Mouse (Mus musculus) spleen, postnatal 10 days (tissue): Measurements from ENCODE around the gene Zfp831.

Source experiments
- DNase-seq, 2 experiments: peaks; one replicate each; pipeline ENCODE4 v3.0.0; 2021 to 2022; ENCODE audit warnings: low spot score in 2 of 2

Gene Zfp831

DNA sequence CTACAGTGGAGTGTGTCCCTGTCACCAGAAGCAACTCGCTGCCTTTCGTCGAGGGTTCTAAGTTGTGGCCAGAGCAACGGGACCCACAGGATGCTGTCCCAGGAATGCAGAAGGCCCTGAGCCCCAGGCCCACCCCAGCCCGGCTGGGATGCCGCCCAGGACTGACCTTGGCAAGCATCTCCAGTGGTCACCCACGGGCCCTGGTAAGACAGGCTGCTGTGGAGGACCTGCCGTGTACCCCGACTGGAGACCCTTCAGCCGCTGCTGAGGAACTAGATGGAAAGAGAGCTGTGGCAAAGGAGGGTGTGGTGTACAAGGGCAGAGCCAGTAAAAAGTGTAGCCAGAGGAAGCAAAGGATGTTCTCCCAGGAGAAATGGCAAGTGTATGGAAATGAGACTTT lies 1.6 kb downstream of the Zfp831 start:
- no peak for DNase-seq

DNA sequence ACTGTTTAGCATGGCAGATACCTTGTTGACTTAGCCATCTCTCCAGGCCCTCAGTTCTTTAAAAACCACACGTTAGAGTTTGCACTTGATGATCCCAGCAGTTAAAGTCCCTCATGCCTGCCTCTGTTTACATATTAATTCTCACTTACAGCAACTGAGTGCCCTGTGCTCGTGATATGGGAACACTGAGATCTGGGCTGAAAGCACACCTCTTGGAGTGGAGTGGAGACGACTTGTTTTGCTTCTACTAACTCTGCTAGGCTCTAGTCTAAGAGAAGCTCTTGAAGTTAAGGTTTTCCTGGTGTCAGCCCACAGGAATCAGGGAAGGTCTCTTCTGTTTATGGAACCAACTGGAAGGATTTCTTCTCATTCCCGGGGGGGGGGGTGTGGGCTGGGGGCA lies 9.5 kb downstream of the Zfp831 start:
- no peak for DNase-seq

DNA sequence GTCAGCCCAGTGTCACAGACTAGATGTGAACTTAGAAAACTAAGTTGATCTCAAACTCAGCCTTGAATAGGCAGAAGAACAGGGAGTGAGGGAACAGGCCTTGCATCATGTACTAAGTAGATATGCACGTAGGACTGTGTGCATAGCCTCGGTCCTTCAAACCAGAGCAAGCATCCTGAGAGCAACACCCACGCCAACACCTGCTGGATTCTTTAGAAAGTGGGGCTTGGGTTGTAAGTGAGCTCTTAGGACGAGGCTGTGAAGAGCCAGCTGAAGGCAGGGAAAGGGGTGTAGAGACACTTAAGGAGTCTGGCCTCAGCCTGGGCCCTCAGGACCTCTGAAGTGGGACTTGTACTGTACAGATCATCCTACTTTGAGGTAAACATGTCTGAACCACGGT lies 12.0 kb downstream of the Zfp831 start:
- no peak for DNase-seq

DNA sequence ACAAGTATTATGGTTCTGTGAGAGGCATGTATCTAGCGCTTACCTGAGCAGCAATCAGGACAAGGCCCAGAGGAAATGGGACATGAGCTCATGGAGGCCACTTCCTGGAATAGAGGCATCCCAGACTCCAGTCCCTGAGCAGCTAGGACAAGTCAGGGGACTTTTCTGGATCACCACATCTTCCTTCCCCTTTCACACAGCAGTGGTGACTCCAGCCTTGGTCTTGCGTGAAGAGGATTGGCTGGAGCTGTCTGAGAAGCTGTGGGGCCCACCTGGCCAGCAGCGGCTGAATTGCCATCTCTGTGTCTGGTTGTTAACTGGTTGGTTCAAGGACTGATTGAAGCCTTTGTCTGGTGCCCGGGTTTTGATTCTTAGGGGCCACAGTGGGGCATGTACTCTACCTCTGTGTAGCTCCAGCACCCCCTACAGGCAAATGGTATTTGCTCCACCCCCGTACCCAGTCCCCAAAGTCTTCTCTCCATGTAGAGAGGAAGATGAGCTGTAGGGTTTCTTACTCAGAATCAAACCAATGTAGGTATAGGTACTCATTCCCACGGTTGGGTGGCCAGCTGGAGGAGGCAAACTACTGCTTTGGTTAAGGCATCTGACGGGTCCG lies 15.0 kb downstream of the Zfp831 start:
- DNase-seq, result peak in 1 of 2 experiments; percentile 68

DNA sequence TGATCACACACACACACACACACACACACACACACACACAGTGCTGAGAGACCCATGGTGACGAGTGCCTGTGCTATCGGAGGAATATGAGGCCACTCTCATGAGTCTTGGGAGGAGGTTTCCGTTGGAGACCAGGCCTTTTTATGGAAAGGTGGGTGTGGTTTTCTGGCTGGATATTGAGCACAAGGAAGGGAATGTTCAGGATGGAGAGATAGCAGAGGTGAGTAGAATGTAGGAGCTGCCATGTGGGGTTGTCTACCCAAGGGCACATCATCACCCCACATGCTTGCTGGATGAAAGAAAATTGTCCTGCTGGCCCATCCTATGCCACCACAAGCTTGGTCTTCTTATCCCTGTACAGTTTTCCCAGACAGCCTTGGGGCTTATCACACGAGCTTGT lies 16.5 kb downstream of the Zfp831 start:
- no peak for DNase-seq

DNA sequence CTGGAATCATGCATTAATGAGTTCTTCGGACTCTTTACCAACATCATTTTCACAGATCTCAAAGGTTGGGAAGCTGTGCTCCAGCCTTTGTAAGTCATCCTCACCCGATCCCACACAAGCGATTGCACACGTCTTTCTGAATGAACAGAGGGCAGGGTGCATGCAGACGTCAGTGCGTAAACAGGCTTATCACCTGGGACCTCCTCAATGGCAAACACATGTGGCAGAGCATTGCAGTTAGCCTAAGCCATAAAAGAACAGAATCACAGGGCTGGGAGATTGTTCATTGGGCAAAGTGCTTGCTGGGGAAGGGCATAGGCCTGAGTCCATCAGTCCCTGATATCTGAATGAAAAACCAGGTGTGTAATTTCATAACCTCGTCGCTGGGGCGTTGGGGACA lies 17.0 kb downstream of the Zfp831 start:
- no peak for DNase-seq

DNA sequence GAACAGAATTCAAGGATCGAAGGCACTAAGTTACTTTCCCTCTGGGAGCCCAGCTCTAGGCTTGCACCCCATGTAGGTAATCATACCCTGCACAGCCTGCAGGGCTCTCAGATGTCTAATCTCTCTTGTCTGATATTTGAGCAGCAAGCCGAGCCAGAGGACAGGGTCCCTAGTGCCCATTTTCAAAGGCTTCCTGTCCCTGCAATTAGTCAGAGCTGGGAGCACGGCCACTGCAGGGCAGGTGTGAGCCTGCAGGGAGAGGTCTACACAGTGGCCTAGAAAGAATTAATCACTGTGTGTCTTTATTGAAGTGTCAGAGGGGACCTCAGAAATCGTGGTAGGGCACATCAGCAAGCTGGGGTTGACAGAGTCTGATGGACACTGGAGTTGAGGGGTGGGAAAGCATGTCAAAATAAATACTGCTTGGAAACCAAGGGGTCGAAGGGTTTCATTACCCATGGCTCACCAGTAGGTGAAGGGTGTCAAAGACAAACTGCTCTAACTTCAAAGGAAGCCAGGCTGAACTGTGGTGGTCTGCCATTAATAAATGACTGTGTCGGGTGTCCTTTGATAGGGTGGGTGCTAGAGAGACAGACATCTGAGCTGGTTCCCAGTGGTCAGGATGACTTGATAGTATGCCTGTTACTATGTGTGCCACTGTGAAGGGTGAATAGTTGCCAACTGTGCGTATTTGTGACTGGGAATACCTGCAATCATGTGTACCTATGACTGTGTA lies 18.3 kb downstream of the Zfp831 start:
- no peak for DNase-seq

DNA sequence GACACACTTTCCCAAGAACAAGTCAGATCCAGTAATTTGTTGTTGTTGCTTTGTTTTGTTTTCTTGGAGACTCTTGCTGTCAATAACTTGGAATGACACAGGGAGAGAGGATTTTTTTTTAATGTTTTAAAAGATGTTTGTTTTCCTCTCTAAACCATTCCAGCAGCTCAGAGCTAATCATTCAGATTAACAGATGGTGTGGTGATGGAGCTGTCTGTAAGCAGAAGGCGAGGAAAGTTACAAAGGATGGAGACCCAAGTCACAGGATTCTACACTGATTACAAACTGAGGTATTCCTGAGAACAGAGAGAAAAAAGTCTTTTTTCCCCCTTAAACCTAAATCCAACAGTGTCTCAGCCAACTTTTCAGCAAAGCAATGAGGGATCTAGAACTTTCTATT lies 19.3 kb downstream of the Zfp831 start:
- DNase-seq, result no peak

DNA sequence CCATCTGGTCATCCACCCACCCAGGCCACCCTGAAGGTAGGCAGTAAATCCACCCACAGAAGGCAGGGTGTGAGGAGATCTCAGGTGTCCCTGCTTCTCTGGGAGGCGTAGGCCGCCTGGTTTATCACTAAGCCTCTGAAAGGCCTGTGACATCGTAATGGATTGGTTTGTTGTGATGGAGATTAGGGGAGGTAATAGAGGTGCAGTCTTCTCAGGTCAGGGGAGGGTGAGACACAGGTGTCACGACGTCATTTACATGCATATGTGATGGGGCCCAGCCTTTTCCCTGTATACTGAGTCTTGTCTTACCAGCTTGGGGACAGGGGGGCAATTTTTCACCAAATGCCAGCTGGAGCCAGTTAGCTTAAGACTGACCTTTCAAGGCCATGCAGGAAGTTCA lies 22.1 kb downstream of the Zfp831 start:
- no peak for DNase-seq

DNA sequence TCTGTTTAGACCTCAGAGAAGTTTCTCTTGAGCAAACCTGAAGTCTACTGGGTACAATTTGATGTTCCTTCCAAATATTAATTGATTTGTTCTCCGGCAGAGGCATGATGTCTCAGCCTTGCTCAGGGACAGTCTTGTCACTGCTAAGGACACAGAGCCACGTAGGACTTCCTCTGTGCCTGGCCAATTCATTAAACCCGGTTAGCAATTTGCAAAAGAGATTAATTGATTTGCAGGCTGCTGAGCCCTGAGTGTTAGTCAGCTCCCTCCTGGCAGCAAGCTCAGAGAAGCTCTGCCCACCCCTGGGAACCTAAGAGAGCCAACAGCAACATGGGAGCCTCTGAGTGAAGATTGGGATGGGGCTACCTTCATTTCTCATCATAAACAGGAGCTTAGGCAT lies 25.5 kb downstream of the Zfp831 start:
- DNase-seq, result no peak

DNA sequence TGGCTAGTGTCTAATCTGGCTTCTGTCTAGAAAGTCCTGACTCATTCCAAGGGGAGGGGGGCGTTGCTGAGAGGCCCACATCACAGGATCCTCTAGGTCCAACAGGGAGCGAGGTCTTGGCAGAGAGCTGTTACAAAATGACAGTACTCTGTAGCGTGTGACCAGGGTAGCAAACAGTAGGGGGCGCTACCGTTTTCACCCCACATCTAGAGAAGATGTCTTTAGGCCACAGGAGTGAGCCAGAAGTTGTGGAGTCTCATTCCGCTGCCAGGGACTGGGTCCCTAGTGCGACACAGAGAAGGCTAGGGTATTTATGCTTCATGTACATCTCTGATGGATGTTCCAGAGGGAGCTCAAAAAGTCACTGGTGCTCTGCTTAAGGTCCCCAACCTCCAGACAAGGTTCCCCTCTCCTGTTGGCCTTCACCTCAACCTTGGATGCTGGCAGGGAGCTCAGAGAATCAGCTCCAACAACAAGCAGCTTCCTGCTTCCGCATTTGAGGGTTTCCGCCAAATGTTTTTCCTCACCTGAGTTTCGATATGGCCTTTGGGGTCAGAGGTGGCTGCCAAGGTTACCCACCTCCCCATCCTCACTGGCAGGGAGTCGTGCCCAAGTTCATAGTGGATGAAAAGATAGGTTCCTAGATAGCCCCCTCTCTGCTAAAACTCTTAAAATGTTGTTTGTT lies 29.3 kb downstream of the Zfp831 start:
- DNase-seq, result peak; percentile 39 to 72

DNA sequence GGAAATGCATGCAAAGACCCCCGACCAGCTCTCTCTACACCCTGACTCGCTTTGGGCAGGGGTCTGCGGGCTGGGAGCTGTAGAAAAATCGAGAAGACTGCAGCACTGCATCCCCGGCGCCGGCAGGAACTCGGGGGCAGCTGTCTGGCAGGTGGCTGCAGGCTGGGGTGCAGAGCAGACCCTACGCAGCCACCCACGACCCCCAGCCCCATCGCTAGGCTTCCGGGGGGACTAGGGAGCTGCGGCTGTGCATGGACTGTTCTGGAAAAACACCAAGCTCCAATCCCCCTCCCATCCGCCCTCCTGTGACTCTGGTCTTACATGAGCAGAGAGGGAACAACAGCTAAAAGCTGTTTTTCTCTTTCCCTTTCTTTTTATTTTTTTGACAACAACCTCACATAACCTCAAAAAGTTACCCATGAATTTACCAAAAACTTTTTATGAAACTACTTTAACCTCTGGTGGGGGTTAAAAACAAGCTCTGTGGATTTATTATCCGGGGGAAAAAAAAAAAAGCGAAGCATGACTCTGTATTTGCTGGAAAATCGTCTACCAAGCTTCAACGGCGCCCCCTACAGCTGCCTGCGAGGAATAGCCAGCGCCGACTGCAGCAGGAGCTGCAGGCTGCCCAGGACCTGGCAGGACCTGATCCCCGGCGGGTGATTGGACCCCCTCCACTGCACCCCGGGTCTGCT lies 30.4 kb downstream of the Zfp831 start:
- DNase-seq, result peak; percentile 77 to 90

DNA sequence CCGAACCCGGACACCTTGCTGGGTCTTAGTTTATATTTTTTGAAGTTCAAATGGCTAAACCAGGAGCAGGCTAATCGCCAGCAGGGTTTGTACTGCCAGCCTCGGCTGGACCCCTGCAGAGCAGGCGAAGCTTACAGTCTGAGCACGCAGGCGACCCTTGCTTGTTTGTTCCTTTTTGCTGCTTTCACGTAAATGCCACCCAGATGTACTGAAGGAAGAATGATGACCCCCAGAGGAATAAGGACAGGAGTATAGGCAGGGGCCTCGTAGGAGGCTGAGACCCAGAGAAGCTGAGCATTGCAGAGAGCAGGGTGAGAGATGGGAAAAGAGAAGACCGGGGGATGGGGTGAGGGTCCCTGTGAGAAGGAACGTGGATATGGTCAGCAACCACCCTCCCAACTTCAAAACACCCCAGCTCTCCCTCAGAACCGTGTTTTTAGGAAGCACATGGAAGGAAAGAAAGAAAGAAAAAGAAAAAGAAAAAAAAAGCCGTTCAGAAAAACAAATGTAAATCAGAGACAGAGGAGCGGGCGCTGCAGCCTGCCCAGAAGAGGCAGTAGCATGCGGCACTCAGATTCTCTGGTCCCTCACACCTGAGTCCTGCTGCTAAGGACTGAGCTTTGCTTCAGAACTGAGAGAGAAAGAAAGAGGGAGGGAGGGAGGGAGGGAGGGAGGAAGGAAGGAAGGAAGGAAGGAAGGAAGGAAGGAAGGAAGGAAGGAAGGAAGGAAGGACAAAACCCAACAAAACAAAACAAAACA lies 31.1 kb downstream of the Zfp831 start:
- no peak for DNase-seq

DNA sequence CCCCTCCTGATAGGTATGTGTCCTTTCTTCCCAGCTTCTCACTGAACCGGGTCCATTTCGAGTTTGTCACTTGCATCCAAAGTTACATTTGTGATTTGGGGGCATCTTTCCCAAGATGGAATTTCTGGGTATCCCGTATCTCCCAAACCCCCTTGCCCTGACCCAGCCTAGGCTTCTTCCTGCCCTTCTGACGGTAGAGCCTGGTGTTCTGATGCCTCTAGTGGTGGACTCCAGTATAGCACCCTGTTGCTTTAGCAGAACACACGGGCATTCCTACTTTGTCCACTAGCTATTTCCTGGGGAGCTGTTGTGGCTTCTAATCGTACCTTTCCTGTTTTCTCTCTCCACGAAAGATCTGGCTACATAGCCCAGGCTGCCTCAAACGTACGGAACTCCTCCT lies 32.3 kb downstream of the Zfp831 start:
- peak; percentile 65 to 83 for DNase-seq

DNA sequence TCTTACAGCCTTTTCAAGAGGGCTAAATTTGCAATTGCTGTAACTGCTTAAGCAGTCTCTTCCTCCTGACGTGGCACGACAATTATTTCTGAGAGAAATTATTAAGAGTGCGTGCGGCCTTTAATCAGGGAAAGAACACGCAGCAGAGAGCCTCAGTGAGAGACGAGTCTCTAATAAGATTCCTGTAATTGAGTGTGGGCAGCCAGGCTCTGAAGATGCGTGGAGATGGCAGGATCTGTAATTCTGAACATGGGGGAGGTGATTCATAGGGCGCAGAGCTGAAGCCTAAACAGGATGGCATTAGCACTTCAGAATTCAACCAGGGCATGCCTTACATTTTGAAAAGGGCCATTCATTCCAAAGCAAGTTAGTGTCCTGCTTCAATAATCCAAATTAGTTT lies 58.0 kb downstream of the Zfp831 start:
- no peak for DNase-seq

DNA sequence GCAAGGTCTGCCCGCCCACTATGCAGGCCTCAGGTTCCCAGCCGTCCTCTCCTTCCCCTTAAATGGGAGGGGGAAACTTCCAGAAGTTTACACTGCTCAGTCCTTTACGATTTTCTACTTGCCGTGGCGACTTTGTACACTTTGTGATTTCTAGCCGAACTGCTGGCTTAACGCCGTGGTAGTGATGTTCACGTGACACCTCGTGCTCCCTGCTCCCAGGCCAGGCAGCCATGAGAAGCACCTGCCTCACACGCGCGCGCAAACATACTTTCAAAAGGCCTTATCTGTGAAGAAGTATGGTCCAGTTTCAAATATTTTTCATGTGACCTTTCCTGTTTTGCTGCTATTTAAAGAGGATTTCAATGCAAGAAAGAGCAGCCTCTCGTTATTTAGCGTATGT lies 63.8 kb downstream of the Zfp831 start:
- no peak for DNase-seq

DNA sequence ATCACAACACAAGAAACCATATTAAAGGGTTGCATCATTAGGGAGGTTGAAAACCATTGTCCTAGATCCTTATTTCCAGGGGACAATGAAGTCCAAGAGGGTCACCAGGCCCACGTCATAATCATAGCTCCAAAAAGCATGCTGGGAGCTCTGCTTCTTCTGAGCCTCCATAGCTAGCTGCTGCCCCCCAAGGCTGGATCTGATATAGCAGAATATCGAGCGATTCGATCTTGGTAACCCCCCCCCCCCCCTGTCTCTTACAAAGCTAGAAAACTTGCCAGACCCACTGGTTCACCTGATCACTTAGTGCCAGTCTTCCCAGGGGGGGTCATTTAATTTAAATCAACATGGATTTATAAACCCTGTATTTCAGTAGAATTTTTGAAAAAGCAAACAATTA lies 65.3 kb downstream of the Zfp831 start:
- DNase-seq, result no peak

DNA sequence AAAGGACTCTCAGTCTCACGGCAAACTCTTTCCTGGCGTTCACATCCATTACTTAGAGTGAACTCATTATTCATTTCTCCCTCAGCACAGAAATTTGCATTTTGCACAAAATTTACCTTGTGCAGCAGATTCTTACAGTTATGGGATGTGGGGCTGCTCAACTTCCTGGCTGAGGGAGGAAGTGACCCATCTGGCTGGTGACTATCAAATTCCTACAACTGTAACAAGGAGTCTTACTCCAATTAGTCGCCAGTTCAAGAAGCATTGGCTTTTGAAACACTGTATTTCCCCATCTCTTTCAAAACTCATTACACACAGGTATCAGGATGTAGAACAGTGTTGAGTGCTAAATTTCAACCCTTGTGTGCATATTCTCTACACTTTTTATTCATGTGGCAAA lies 66.9 kb downstream of the Zfp831 start:
- no peak for DNase-seq

DNA sequence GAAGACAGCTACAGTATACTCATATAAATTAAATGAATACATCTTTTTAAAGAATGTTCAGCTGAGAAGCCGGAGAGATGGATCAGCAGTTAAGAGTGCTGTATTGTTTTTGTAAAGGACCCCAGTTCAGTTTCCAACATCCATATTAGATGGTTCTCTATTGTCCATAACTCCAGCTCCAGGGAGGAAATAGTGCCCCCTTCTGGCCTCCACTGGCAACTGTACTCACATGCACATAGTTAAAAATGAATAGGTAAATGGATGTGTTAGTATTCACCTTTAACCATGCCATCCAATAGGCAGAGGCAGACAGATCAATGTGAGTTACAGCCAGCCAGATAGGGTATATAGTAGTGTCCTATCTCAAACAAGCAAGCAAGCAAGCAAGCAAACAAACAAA lies 68.7 kb downstream of the Zfp831 start:
- no peak for DNase-seq

DNA sequence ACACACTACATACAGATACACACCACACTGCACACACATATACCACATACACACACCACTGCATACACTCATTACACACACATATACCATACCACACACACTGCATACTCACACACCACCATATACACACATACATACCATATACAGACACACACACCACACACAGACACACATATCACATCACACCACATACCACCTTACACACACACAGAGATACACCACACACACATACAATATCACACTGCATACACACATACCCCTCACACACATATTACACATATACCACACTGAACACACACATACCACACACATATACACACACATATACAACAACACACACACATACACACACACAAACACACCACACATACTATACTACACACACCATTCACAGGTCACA lies 72.6 kb downstream of the Zfp831 start:
- no peak for DNase-seq

DNA sequence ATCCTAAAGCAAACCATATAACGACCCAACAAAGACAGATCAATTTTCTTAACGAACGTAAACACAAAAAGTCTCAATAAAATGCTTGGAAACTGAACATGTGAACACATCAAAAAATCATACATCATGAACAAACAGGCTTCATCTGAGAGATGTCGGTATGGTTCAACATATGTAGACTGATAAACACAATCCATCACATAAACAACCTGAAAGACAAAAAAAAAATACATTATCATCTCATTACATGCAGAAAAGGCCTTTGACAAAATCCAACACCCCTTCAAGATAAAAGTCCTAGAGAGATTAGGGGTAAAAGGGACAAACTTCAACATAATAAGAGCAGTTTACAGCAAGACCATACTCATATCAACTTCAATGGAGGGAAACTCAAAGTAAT lies 74.5 kb downstream of the Zfp831 start:
- no peak for DNase-seq
